Mouse (Mus musculus) frontal cortex, postnatal 14 days (tissue): ENCODE data around the gene Exosc1.

Source experiments
- DNase-seq, 2 experiments: peaks; one replicate each; pipeline ENCODE4 v3.0.0; 2022; ENCODE audit warnings: low spot score in 2 of 2

Exosc1 gene

GRCm38 (mm10) chr19:41874356-41874755 is 58.9 kb downstream of the Exosc1 start:
- DNase-seq, result no peak
